Mouse (Mus musculus): ENCODE data around the gene Spg11.
A peak's percentile ranks its signal among the peaks of the same experiment; 100 is the strongest.

GRCm38 (mm10) chr2:122027862-122028755 lies 90.1 kb downstream of the Spg11 start, which contains the start of gene Eif3j1:
- TF ChIP-seq GATA2 (IDR thresholded peaks at IDR 0.05; ENCODE audit: borderline replicate concordance, low read depth, low read length), result no peak
- TF ChIP-seq CTCF (IDR thresholded peaks at IDR 0.05; ENCODE audit: low read depth, low read length), result no peak
- no peak for TF ChIP-seq TAL1 (conservative IDR thresholded peaks at IDR 0.05; ENCODE audit: low read depth, low read length)
- peak; percentile 67; the same call in 1 of the 2 replicates for TF ChIP-seq POLR2AphosphoS5 (IDR thresholded peaks at IDR 0.05; ENCODE audit: insufficient replicate concordance, low read depth, low read length)
